In the genomic region with DNA sequence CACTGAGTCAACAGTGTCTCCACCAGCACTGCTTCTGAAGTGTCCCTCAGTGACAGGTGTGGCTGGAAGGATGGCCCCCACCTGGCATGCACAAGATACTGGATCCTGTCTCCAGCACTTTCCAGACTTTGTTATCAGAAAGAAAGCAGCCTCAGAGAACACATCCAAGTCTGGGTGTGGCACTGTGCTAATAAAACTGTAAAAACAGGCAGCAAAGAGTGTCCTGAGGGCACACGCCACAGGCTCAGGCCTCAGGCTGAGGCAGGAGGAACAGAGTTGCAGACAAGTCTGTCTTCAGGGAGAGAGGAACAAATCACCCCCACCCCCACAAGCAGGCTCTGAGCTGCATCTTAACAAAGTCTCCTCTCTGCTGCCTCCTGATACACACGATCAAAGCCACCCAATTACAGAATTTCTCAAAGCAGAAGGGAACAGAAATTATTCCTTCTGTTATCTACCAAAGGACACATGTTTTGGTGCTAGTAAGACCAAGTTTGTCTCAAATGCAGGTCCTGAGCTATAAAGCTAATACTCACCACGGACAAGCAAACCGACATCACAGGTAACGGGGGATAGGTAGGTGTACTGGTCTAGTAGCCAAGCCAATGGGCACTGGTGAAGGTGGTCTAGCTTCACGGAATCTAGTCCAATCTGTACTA, we compare ENCODE assay signal across 17 mouse cellular contexts. TPM values are rescaled to one million over a fixed set of nuclear protein-coding genes. Genes with fewer than 3 reads are reported as not detected.
A peak's percentile ranks its signal among the peaks of the same experiment; 100 is the strongest.
DNase-seq lines count a peak whose midpoint lies in the region; ATAC-seq lines count a peak whose summit lies in the region.
"Had no signal": no experiment of that assay in that cellular context is flagged by ENCODE, and none has a peak within 500 bp of the region (broad histone marks: within the 10 kb centered on the region; RNA-seq: fewer than 3 reads in every experiment).

No protein-coding gene starts in this region.

- no peaks in the 10 kb centered on the region for H3K27me3 ChIP-seq in hindbrain, embryonic 16.5 days (replicated peaks; ENCODE audit: control insufficient read depth, insufficient read depth, low read length)
- no peaks in the 10 kb centered on the region for H3K27me3 ChIP-seq in hindbrain, embryonic 13.5 days
- H3K27me3 ChIP-seq: embryonic facial prominence, embryonic 13.5 days; hindbrain, embryonic 12.5 days; lung, embryonic 15.5 days had no signal

- DNase-seq in MEL-GATA-1-ER (ENCODE audit: extremely low read depth, low read depth) (peak; percentile 66), liver (peak; percentile 88)
- peak; percentile 79 for DNase-seq in c-Kit-negative CD71-positive TER-119-positive erythroid progenitor cells, embryonic 14.5 days (ENCODE audit: low read depth, low spot score)
- peak; percentile 29 to 44 for DNase-seq in spleen, postnatal 14 days (ENCODE audit: low spot score in 2 of 2)
- DNase-seq in lung, postnatal 10 days = no peak
- DNase-seq: cerebellum, adult 11-12 months; kidney, postnatal 10 days; layer of hippocampus, postnatal 36 days; right cerebral cortex, postnatal 25 days; thymus, postnatal 36 days had no signal

- ATAC-seq in hindbrain, embryonic 16.5 days = no peak
- ATAC-seq in hindbrain, embryonic 13.5 days (ENCODE audit: low FRiP score) = no peak

- H3K4me2 ChIP-seq in hindbrain, embryonic 16.5 days (ENCODE audit: low read length) = no peak overlapping the region
- H3K4me2 ChIP-seq in hindbrain, embryonic 13.5 days = no peak overlapping the region
- H3K4me2 ChIP-seq: embryonic facial prominence, embryonic 13.5 days; hindbrain, embryonic 12.5 days; lung, embryonic 15.5 days had no signal

- no peaks in the 10 kb centered on the region for H3K4me1 ChIP-seq in hindbrain, embryonic 16.5 days (ENCODE audit: control insufficient read depth, insufficient read depth, low read depth, low read length)
- H3K4me1 ChIP-seq in hindbrain, embryonic 13.5 days (replicated peaks) = no peaks in the 10 kb centered on the region
- H3K4me1 ChIP-seq: embryonic facial prominence, embryonic 13.5 days; hindbrain, embryonic 12.5 days; lung, embryonic 15.5 days had no signal

- H3K9me3 ChIP-seq in hindbrain, embryonic 16.5 days (ENCODE audit: control insufficient read depth, low read length) = no peaks in the 10 kb centered on the region
- H3K9me3 ChIP-seq in hindbrain, embryonic 13.5 days = no peaks in the 10 kb centered on the region
- H3K9me3 ChIP-seq: embryonic facial prominence, embryonic 13.5 days; hindbrain, embryonic 12.5 days; lung, embryonic 15.5 days had no signal

- H3K36me3 ChIP-seq in hindbrain, embryonic 16.5 days (ENCODE audit: control insufficient read depth, insufficient read depth, low read length) = peaks cover 60% of the 10 kb centered on the region
- H3K36me3 ChIP-seq in hindbrain, embryonic 13.5 days = peaks cover 97% of the 10 kb centered on the region

- no peak overlapping the region for H3K27ac ChIP-seq in hindbrain, embryonic 16.5 days (ENCODE audit: low read depth, low read length)
- no peak overlapping the region for H3K27ac ChIP-seq in hindbrain, embryonic 13.5 days
- H3K27ac ChIP-seq: embryonic facial prominence, embryonic 13.5 days; hindbrain, embryonic 12.5 days; lung, embryonic 15.5 days had no signal

- H3K9ac ChIP-seq in hindbrain, embryonic 16.5 days (ENCODE audit: low read depth, low read length) = no peak overlapping the region
- H3K9ac ChIP-seq in hindbrain, embryonic 13.5 days = no peak overlapping the region
- H3K9ac ChIP-seq: embryonic facial prominence, embryonic 13.5 days; hindbrain, embryonic 12.5 days; lung, embryonic 15.5 days had no signal

- WGBS in hindbrain, embryonic 16.5 days = 96% methylated on average over 6 of the region's 6 CpGs
- 96% methylated on average over 6 of the region's 6 CpGs for WGBS in hindbrain, embryonic 13.5 days

- H3K4me3 ChIP-seq in hindbrain, embryonic 16.5 days (ENCODE audit: low read length) = no peak overlapping the region
- H3K4me3 ChIP-seq in hindbrain, embryonic 13.5 days = no peak overlapping the region
- H3K4me3 ChIP-seq: embryonic facial prominence, embryonic 13.5 days; hindbrain, embryonic 12.5 days; lung, embryonic 15.5 days had no signal

RNA-seq across cellular contexts. Expression of a gene that starts 13.9 kb away (rescaled TPM):
- polyA plus RNA-seq in hindbrain, embryonic 16.5 days (2015; fragmentation: Nextera tagmentation; extraction: Ambion mirVana) = not detected in 2 replicates
- not detected in 2 replicates for polyA plus RNA-seq in hindbrain, embryonic 13.5 days (2015; fragmentation: Nextera tagmentation; extraction: Ambion mirVana)
- polyA plus RNA-seq: embryonic facial prominence, embryonic 13.5 days; gonadal fat pad, adult 2 months; hindbrain, embryonic 12.5 days; lung, embryonic 15.5 days; midbrain, postnatal 0 days had no signal

RNA-seq across cellular contexts. Expression of a gene that starts 26.3 kb away (rescaled TPM):
- polyA plus RNA-seq in hindbrain, embryonic 16.5 days (2015; fragmentation: Nextera tagmentation; extraction: Ambion mirVana) = 168 and 172 TPM in 2 replicates
- 159 and 160 TPM in 2 replicates for polyA plus RNA-seq in hindbrain, embryonic 13.5 days (2015; fragmentation: Nextera tagmentation; extraction: Ambion mirVana)

RNA-seq across cellular contexts. Expression of a gene that starts 27.0 kb away (rescaled TPM):
- polyA plus RNA-seq in hindbrain, embryonic 16.5 days (2015; fragmentation: Nextera tagmentation; extraction: Ambion mirVana) = 35.9 and 42.3 TPM in 2 replicates
- 51.5 and 53.1 TPM in 2 replicates for polyA plus RNA-seq in hindbrain, embryonic 13.5 days (2015; fragmentation: Nextera tagmentation; extraction: Ambion mirVana)

RNA-seq across cellular contexts. Expression of a gene that starts 49.4 kb away (rescaled TPM):
- polyA plus RNA-seq in hindbrain, embryonic 16.5 days (2015; fragmentation: Nextera tagmentation; extraction: Ambion mirVana) = 0.07 and 0.19 TPM in 2 replicates
- polyA plus RNA-seq in hindbrain, embryonic 13.5 days (2015; fragmentation: Nextera tagmentation; extraction: Ambion mirVana) = 0.22 TPM in 1 of 2 replicates, not detected in the other
- polyA plus RNA-seq: embryonic facial prominence, embryonic 13.5 days; hindbrain, embryonic 12.5 days; lung, embryonic 15.5 days had no signal
